In genomic region chr12:31185177-31185932, GRCm38 (mm10) we compare ENCODE assay signal across 11 mouse cellular contexts. TPM values are rescaled to one million over a fixed set of nuclear protein-coding genes. Genes with fewer than 3 reads are reported as not detected.
DNase-seq lines count a peak whose midpoint lies in the region; ATAC-seq and TF ChIP-seq lines count a peak whose summit lies in the region.
"Had no signal": no experiment of that assay in that cellular context is flagged by ENCODE, and none has a peak within 500 bp of the region (broad histone marks: within the 10 kb centered on the region; RNA-seq: fewer than 3 reads in every experiment).

No protein-coding gene starts in this region.

- no peak for TF ChIP-seq POLR2A in embryonic fibroblast, embryonic 13.5 days (IDR thresholded peaks at IDR 0.05; ENCODE audit: low read depth, low read length)

- TF ChIP-seq CTCF in lung, postnatal 0 days (IDR thresholded peaks at IDR 0.05) = no peak
- no peak for TF ChIP-seq CTCF in embryonic fibroblast, embryonic 13.5 days (IDR thresholded peaks at IDR 0.05; ENCODE audit: borderline replicate concordance, insufficient read depth, low read length)

- TF ChIP-seq EP300 in lung, postnatal 0 days (IDR thresholded peaks at IDR 0.05) = no peak

- peak; percentile 45 for DNase-seq in gastrocnemius, postnatal 14 days
- DNase-seq in gastrocnemius, adult 18-20 months (ENCODE audit: low spot score) = no peak
- DNase-seq in lung, postnatal 0 days (ENCODE audit: low spot score) = no peak
- DNase-seq in lung, postnatal 10 days = no peak
- DNase-seq in midbrain, embryonic 14.5 days = no peak
- no peak for DNase-seq in urinary bladder, adult 18-20 months (ENCODE audit: low spot score in 2 of 2)
- DNase-seq: cerebellum, adult 9-10 months had no signal

- no peak for ATAC-seq in lung, postnatal 0 days
- ATAC-seq in stomach, embryonic 15.5 days (ENCODE audit: insufficient read depth, low FRiP score, low read depth) = peak; percentile 44
- no peak for ATAC-seq in midbrain, embryonic 14.5 days (ENCODE audit: low FRiP score, low TSS enrichment)

- no peak overlapping the region for H3K4me2 ChIP-seq in lung, postnatal 0 days (replicated peaks; ENCODE audit: low read depth, low read length)
- peak overlapping the region; percentile 13; the same call in 1 of the 2 replicates for H3K4me2 ChIP-seq in stomach, embryonic 15.5 days
- H3K4me2 ChIP-seq in midbrain, embryonic 14.5 days (ENCODE audit: low read length) = no peak overlapping the region

- H3K27ac ChIP-seq in lung, postnatal 0 days (ENCODE audit: low read length) = peak overlapping the region; percentile 78
- H3K27ac ChIP-seq in embryonic fibroblast, embryonic 13.5 days (ENCODE audit: insufficient read depth, low read length) = peak overlapping the region; percentile 96
- peak overlapping the region; percentile 88 for H3K27ac ChIP-seq in stomach, embryonic 15.5 days
- H3K27ac ChIP-seq in midbrain, embryonic 14.5 days (replicated peaks; ENCODE audit: low read depth, low read length) = no peak overlapping the region

- peak overlapping the region; percentile 3; the same call in 1 of the 2 replicates for H3K9ac ChIP-seq in lung, postnatal 0 days (replicated peaks; ENCODE audit: low read depth)
- H3K9ac ChIP-seq in stomach, embryonic 15.5 days = no peak overlapping the region
- H3K9ac ChIP-seq in midbrain, embryonic 14.5 days (replicated peaks; ENCODE audit: low read length) = no peak overlapping the region

- intact Hi-C loops in gastrocnemius, postnatal 14 days (cut with DNase I; ENCODE audit: low total_unique reads) = loop anchor here (10.0 kb wide), 1 partner anchor 79 kb away; the partner anchor contains the start of gene Lamb1

- peaks cover 31% of the 10 kb centered on the region for H3K4me1 ChIP-seq in lung, postnatal 0 days (ENCODE audit: insufficient read depth, low read depth, low read length)
- peaks cover 8% of the 10 kb centered on the region for H3K4me1 ChIP-seq in embryonic fibroblast, embryonic 13.5 days (ENCODE audit: control insufficient read depth, insufficient read depth, low read length)
- H3K4me1 ChIP-seq in stomach, embryonic 15.5 days = peaks cover 15% of the 10 kb centered on the region
- 0 out of 2 replicates have a peak, but pooled peaks cover 2% of the 10 kb centered on the region for H3K4me1 ChIP-seq in midbrain, embryonic 14.5 days (ENCODE audit: control insufficient read depth, insufficient read depth, low read length)

- no peaks in the 10 kb centered on the region for H3K27me3 ChIP-seq in lung, postnatal 0 days (replicated peaks; ENCODE audit: insufficient read depth, low read length)
- H3K27me3 ChIP-seq in stomach, embryonic 15.5 days (replicated peaks) = no peaks in the 10 kb centered on the region
- no peaks in the 10 kb centered on the region for H3K27me3 ChIP-seq in midbrain, embryonic 14.5 days (ENCODE audit: control insufficient read depth, insufficient read depth, low read length)

- no peaks in the 10 kb centered on the region for H3K9me3 ChIP-seq in lung, postnatal 0 days (ENCODE audit: low read length)
- H3K9me3 ChIP-seq in stomach, embryonic 15.5 days = no peaks in the 10 kb centered on the region
- no peaks in the 10 kb centered on the region for H3K9me3 ChIP-seq in midbrain, embryonic 14.5 days (ENCODE audit: control insufficient read depth, low read length)

- no peaks in the 10 kb centered on the region for H3K36me3 ChIP-seq in lung, postnatal 0 days (ENCODE audit: insufficient read depth, low read length)
- no peaks in the 10 kb centered on the region for H3K36me3 ChIP-seq in stomach, embryonic 15.5 days
- H3K36me3 ChIP-seq in midbrain, embryonic 14.5 days (ENCODE audit: control insufficient read depth, insufficient read depth, low read length) = no peaks in the 10 kb centered on the region

- 31% methylated on average over 9 of the region's 9 CpGs for WGBS in lung, postnatal 0 days
- 32% methylated on average over 9 of the region's 9 CpGs for WGBS in stomach, embryonic 15.5 days
- 89% methylated on average over 9 of the region's 9 CpGs for WGBS in midbrain, embryonic 14.5 days

- H3K4me3 ChIP-seq in lung, postnatal 0 days (ENCODE audit: low read depth, low read length) = no peak overlapping the region
- no peak overlapping the region for H3K4me3 ChIP-seq in embryonic fibroblast, embryonic 13.5 days (ENCODE audit: insufficient read depth, low read length)
- H3K4me3 ChIP-seq in stomach, embryonic 15.5 days (replicated peaks) = no peak overlapping the region
- H3K4me3 ChIP-seq in midbrain, embryonic 14.5 days (replicated peaks; ENCODE audit: low read depth, low read length) = no peak overlapping the region

RNA-seq across cellular contexts. Expression of gene Gm6993, which starts 55.2 kb away (rescaled TPM):
- not detected for total RNA-seq in gastrocnemius, postnatal 14 days (2021)
- not detected for total RNA-seq in gastrocnemius, adult 18-20 months (2021)
- polyA plus RNA-seq in lung, postnatal 0 days (2015; fragmentation: Nextera tagmentation; extraction: Ambion mirVana) = not detected in 2 replicates
- polyA plus RNA-seq in embryonic fibroblast, embryonic 13.5 days (2011; ENCODE audit: insufficient read length, low read depth, missing spikeins) = not detected in 2 replicates
- not detected in 2 replicates for polyA plus RNA-seq in stomach, embryonic 15.5 days (2015; fragmentation: Nextera tagmentation; extraction: Ambion mirVana)
- not detected in 2 replicates for polyA plus RNA-seq in midbrain, embryonic 14.5 days (2014; fragmentation: Nextera tagmentation; extraction: Ambion mirVana)
- total RNA-seq: left cerebral cortex, postnatal 10 days; megakaryocyte, adult 5-6 weeks had no signal
